Mouse (Mus musculus) adrenal gland, adult 2 months (tissue): ENCODE data around the gene Wapl. TPM values are rescaled to one million over a fixed set of nuclear protein-coding genes. Genes with fewer than 3 reads are reported as not detected.

Experiments
- DNase-seq: peaks from one replicate; pipeline ENCODE4 v3.0.0; 2021
- long read RNA-seq: library from polyadenylated mRNA; stranded (forward); transcript quantifications from one replicate; pipeline ENCODE4 v2.0.0, GENCODE M21; 2021
- polyA plus RNA-seq: library from polyadenylated mRNA; depleted of rRNA; stranded (reverse); fragments of >200 nt; gene quantifications from 2 replicates; pipeline ENCODE4 v1.2.3, GENCODE M21; 2012; rRNA removed
- total RNA-seq, 2 experiments: library from RNA; stranded (reverse); gene quantifications; 2 replicates each; pipeline ENCODE4 v1.2.3; 2021

Gene Wapl
- total RNA-seq (10 to 100 TPM; 64.7 to 92.8 TPM), polyA plus RNA-seq (5.3 and 6.3 TPM in 2 replicates)
- long read RNA-seq, full-length matches to known transcripts, result 16 of 22 reads
- long read RNA-seq, partial matches to known transcripts, result 4 of 22 reads
- long read RNA-seq, other reads (novel, unspliced or antisense), result 2 of 22 reads

- peak; percentile 99 for DNase-seq
Observed at GRCm38 (mm10) chr14:34673395-34674228, at the start of gene Wapl. Gene Wapl (plus strand): TSS chr14:34673928.

- DNase-seq, result no peak
Observed at GRCm38 (mm10) chr14:34626824-34627223, 46.9 kb upstream of the Wapl start.

DNA sequence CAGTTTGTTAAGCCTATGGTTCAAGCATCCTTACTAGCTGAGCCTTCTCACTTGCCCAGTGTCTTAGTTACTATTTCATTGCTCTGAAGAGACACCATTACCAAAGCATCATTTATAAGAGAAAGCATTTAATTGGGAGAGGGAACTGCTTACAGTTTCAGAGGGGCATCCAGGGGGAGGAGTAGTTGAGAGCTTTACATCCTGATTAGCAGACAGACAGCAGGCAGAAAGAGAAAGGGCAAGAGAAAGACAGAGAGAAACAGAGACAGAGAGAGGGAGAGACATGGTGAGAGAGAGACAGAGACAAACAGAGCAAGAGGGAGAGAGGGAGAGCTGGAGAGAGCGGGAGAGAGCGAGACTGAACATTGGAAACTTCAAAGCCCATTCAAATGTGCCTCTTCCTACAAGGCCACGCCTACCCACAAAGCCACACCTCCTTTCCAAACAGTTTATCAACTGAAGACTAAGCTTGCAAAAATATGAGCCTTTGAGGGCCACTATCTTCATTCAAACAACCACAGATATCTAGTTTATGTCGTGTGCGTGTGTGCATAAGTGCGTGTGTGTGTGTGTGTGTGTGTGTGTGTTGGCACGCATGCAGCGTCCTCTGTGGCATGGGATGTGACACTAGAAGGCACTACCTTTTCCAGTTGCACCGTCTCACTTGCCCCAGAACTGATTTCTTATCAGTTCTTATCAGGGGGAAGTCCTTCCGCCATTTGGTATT is 40.8 kb upstream of the Wapl start:
- DNase-seq, result no peak

- DNase-seq, result no peak
Observed at GRCm38 (mm10) chr14:34635192-34635591, 38.5 kb upstream of the Wapl start.

- no peak for DNase-seq
Observed at GRCm38 (mm10) chr14:34635721-34636120, 38.0 kb upstream of the Wapl start.

DNA sequence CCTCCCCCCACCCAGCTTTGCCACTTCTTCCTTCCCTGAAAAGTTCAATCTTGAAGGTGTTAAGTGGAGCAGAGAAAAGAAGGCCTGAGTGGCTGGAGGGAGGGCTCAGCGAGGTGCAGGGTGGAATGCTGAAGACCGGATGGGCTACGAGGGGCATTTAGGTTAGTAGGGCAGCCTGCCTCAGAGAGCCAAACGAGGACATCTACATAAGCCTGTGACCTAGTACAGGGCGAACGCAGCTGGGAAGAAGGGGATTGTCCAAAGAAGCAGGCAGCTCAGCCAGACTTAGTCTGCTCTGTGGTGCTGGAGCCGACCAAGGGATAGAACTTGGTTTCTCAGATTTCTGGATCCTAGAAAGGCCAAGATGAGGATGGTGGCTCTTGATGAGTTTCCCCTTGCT is 29.6 kb upstream of the Wapl start:
- no peak for DNase-seq

- DNase-seq, result no peak
Observed at GRCm38 (mm10) chr14:34647870-34648475, 25.8 kb upstream of the Wapl start.

GRCm38 (mm10) chr14:34657131-34657530 is 16.6 kb upstream of the Wapl start:
- no peak for DNase-seq

DNA sequence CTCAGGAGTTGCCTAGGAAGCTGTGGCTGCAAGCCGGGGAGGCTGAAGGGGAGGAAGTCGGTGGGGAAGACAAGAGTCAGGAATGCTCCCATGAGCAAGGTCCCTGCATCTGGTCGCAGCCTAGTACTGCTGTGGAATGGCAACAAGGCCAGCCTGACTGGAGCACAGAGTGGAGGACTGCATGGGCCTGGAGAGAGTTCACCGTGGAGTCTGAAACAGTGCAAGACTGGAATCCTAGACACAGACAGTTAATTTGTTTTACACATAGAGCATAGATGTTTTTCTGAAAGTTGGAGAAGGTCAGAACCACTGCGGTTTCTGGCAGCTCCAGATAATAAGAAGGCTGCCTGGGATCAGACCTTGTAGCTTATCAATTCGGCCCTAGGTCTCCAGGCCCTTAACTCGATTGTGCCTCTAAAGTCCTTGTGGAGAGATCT is 13.4 kb upstream of the Wapl start:
- no peak for DNase-seq

DNA sequence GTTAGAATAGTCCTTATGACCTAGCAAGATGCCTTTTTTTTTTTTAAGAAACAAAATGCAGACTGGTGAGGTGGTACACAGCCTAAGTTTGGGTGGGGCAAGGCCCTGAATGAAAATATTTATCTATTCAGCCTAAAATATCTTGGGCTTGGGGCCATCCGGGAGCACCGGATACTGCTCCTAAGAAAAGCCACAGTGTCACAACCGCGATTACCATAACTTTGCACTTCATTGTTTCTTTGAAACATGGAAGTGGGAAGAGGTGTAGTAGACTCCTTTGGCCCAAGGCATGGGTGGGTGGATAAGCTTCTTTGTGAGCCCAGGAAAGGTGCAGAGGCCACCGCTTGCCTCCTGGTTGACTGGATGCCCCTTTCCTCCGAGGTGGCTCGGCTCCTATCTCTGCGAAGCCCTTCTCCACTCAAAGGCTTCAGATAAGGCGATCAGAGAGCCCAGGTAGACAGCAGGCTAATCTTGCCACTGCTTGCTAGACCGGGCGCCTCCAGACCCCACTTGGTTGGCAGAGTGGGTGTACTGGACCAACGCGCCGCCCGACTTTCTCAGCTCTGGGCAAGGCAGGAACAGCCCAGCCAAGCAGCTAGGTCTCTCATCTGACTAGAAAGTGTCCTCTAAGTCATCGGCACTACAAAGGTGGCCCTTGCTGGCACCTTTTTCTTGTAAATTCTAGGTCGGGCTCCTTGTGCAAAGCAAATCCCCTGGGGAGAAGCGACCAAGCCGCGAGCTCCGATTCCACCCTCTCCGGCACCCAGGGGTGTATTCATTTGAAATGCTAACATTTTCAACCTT is 12.7 kb upstream of the Wapl start:
- peak; percentile 21 for DNase-seq

- DNase-seq, result peak; percentile 91
Observed at GRCm38 (mm10) chr14:34661621-34662477, 11.9 kb upstream of the Wapl start.

GRCm38 (mm10) chr14:34662478-34662826 is 11.3 kb upstream of the Wapl start:
- no peak for DNase-seq

- no peak for DNase-seq
Observed at GRCm38 (mm10) chr14:34663381-34663780, 10.3 kb upstream of the Wapl start.

DNA sequence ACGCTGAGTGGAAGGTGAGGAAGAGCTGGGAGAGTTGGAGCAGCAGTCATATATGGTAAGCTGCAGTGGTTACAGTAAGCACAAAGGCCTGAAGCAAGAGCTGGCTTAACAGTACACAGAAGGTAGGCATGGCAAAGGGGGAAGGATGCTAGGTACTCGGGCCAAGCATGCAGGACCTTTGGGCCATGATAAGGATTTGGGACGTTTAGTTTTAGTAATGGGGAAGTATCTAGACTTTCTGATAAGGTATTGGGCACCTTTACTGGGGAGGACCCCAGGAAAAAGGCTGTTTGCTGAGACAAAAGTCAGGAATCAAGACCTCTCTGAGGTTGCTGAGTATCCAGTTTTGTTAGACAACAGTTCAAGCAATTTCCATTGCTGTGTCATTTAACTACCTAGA is 4.6 kb upstream of the Wapl start:
- DNase-seq, result no peak

GRCm38 (mm10) chr14:34670256-34670655 is 3.5 kb upstream of the Wapl start:
- no peak for DNase-seq

GRCm38 (mm10) chr14:34674229-34674791 is 582 bp downstream of the Wapl start:
- DNase-seq, result peak; percentile 76

GRCm38 (mm10) chr14:34674932-34675331 is 1.2 kb downstream of the Wapl start:
- no peak for DNase-seq

GRCm38 (mm10) chr14:34675347-34675865 is 1.7 kb downstream of the Wapl start:
- no peak for DNase-seq

GRCm38 (mm10) chr14:34680815-34681214 is 7.1 kb downstream of the Wapl start:
- no peak for DNase-seq

DNA sequence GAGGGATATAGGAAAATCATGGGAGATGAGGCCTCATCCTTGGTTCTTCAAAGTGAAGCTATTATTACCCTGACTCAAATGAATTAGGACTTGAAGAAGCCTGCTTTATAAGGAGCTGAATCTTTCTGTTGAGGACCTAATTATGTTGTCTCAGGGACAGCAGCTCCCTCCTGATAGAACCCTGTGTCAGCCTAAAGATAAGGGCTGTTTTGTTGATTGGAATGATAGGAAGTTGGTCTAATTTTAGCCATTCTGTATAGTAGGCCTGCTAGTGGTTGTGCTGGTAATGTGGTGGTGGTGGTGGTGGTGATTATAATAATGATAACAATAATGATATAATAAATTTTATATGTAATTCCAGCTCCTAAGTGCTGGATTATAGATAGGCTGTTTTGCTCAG is 11.3 kb downstream of the Wapl start:
- no peak for DNase-seq
